Mouse (Mus musculus): ENCODE results near the gene Myo1d. TPM values are rescaled to one million over a fixed set of nuclear protein-coding genes. Genes with fewer than 3 reads are reported as not detected.

The Myo1d gene
- total and polyA plus RNA-seq, 2 experiments from 2014 or later, result 1.8 to 2.5 TPM

- Histone ChIP-seq H3K4me1 (ENCODE audit: insufficient read depth, low read length) (peaks cover 18% of the 10 kb centered on the region), H3K4me3 (ENCODE audit: low read depth, low read length) (no peak overlapping the region), H3K9ac (replicated peaks; ENCODE audit: low read length, poor library complexity, severe bottlenecking) (0 out of 2 replicates have a peak overlapping the region, but pooled peaks have one; percentile 1), H3K9me3 (ENCODE audit: low read length) (no peaks in the 10 kb centered on the region), H3K4me2 (ENCODE audit: low read depth, low read length, poor library complexity, severe bottlenecking) (no peak overlapping the region), H3K27me3 (ENCODE audit: insufficient read depth, low read length) (no peaks in the 10 kb centered on the region), H3K36me3 (ENCODE audit: insufficient read depth, low read length) (no peaks in the 10 kb centered on the region), H3K27ac (ENCODE audit: low read depth, low read length) (peak overlapping the region; percentile 51)
- no peak for DNase-seq (ENCODE audit: low spot score)
- no peak for TF ChIP-seq CTCF (IDR thresholded peaks at IDR 0.05)
- no peak for ATAC-seq (ENCODE audit: low FRiP score)
- 49% methylated on average over 11 of the region's 11 CpGs for WGBS
These were observed 281.3 kb downstream of the Myo1d start for GRCm38 (mm10) chr11:80498328-80499070.

- H3K4me3 ChIP-seq (ENCODE audit: low read depth, low read length), result no peak overlapping the region
- 79% methylated on average over 10 of the region's 10 CpGs for WGBS
- no peak for TF ChIP-seq CTCF (IDR thresholded peaks at IDR 0.05)
- H3K4me1 ChIP-seq (ENCODE audit: insufficient read depth, low read length), result peaks cover 15% of the 10 kb centered on the region; the same call in 1 of the 2 replicates
- no peak for ATAC-seq (ENCODE audit: low FRiP score)
- no peak overlapping the region for H3K4me2 ChIP-seq (ENCODE audit: low read depth, low read length, poor library complexity, severe bottlenecking)
- H3K27me3 ChIP-seq (ENCODE audit: insufficient read depth, low read length), result no peaks in the 10 kb centered on the region
- H3K9me3 ChIP-seq (ENCODE audit: low read length), result no peaks in the 10 kb centered on the region
- H3K36me3 ChIP-seq (ENCODE audit: insufficient read depth, low read length), result no peaks in the 10 kb centered on the region
- no peak overlapping the region for H3K9ac ChIP-seq (replicated peaks; ENCODE audit: low read length, poor library complexity, severe bottlenecking)
- DNase-seq (ENCODE audit: low spot score), result no peak
- H3K27ac ChIP-seq (ENCODE audit: low read depth, low read length), result no peak overlapping the region
These were observed 282.5 kb downstream of the Myo1d start for GRCm38 (mm10) chr11:80497225-80497919.

- no peak for ATAC-seq (ENCODE audit: low FRiP score)
- no peak for DNase-seq (ENCODE audit: low spot score)
- H3K27me3 ChIP-seq (ENCODE audit: insufficient read depth, low read length), result no peaks in the 10 kb centered on the region
- H3K9me3 ChIP-seq (ENCODE audit: low read length), result no peaks in the 10 kb centered on the region
- no peak overlapping the region for H3K4me2 ChIP-seq (ENCODE audit: low read depth, low read length, poor library complexity, severe bottlenecking)
- H3K4me3 ChIP-seq (ENCODE audit: low read depth, low read length), result no peak overlapping the region
- no peak for TF ChIP-seq CTCF (IDR thresholded peaks at IDR 0.05)
- no peak overlapping the region for H3K9ac ChIP-seq (replicated peaks; ENCODE audit: low read length, poor library complexity, severe bottlenecking)
- H3K4me1 ChIP-seq (ENCODE audit: insufficient read depth, low read length), result peaks cover 15% of the 10 kb centered on the region; the same call in 1 of the 2 replicates
- 83% methylated on average over 1 of the region's 1 CpGs for WGBS
- no peaks in the 10 kb centered on the region for H3K36me3 ChIP-seq (ENCODE audit: insufficient read depth, low read length)
- no peak overlapping the region for H3K27ac ChIP-seq (ENCODE audit: low read depth, low read length)
These were observed 283.2 kb downstream of the Myo1d start for GRCm38 (mm10) chr11:80496640-80497039.

- H3K4me1 ChIP-seq (ENCODE audit: insufficient read depth, low read length), result peaks cover 15% of the 10 kb centered on the region; the same call in 1 of the 2 replicates
- no peak for ATAC-seq (ENCODE audit: low FRiP score)
- no peak overlapping the region for H3K27ac ChIP-seq (ENCODE audit: low read depth, low read length)
- H3K27me3 ChIP-seq (ENCODE audit: insufficient read depth, low read length), result no peaks in the 10 kb centered on the region
- no peaks in the 10 kb centered on the region for H3K9me3 ChIP-seq (ENCODE audit: low read length)
- DNase-seq (ENCODE audit: low spot score), result no peak
- no peak overlapping the region for H3K4me3 ChIP-seq (ENCODE audit: low read depth, low read length)
- no peak for TF ChIP-seq CTCF (IDR thresholded peaks at IDR 0.05)
- H3K36me3 ChIP-seq (ENCODE audit: insufficient read depth, low read length), result no peaks in the 10 kb centered on the region
- WGBS, result 88% methylated on average over 6 of the region's 6 CpGs
- H3K4me2 ChIP-seq (ENCODE audit: low read depth, low read length, poor library complexity, severe bottlenecking), result no peak overlapping the region
- no peak overlapping the region for H3K9ac ChIP-seq (replicated peaks; ENCODE audit: low read length, poor library complexity, severe bottlenecking)
These were observed 283.9 kb downstream of the Myo1d start for GRCm38 (mm10) chr11:80495972-80496371.

- H3K27ac ChIP-seq (ENCODE audit: low read depth, low read length), result no peak overlapping the region
- ATAC-seq (ENCODE audit: low FRiP score) (no peak), DNase-seq (ENCODE audit: low spot score) (no peak)
- H3K9me3 ChIP-seq (ENCODE audit: low read length), result no peaks in the 10 kb centered on the region
- no peak overlapping the region for H3K4me3 ChIP-seq (ENCODE audit: low read depth, low read length)
- H3K4me2 ChIP-seq (ENCODE audit: low read depth, low read length, poor library complexity, severe bottlenecking), result no peak overlapping the region
- no peak overlapping the region for H3K9ac ChIP-seq (replicated peaks; ENCODE audit: low read length, poor library complexity, severe bottlenecking)
- no peaks in the 10 kb centered on the region for H3K27me3 ChIP-seq (ENCODE audit: insufficient read depth, low read length)
- H3K4me1 ChIP-seq (ENCODE audit: insufficient read depth, low read length), result peaks cover 17% of the 10 kb centered on the region; the same call in 1 of the 2 replicates
- H3K36me3 ChIP-seq (ENCODE audit: insufficient read depth, low read length), result no peaks in the 10 kb centered on the region
- WGBS, result 47% methylated on average over 9 of the region's 9 CpGs
- no peak for TF ChIP-seq CTCF (IDR thresholded peaks at IDR 0.05)
These were observed 285.0 kb downstream of the Myo1d start for GRCm38 (mm10) chr11:80494852-80495251.

GRCm38 (mm10) chr11:80493186-80493585 lies 286.6 kb downstream of the Myo1d start:
- WGBS, result 93% methylated on average over 5 of the region's 5 CpGs
- Histone ChIP-seq H3K27me3 (ENCODE audit: insufficient read depth, low read length) (no peaks in the 10 kb centered on the region), H3K36me3 (ENCODE audit: insufficient read depth, low read length) (no peaks in the 10 kb centered on the region), H3K9ac (replicated peaks; ENCODE audit: low read length, poor library complexity, severe bottlenecking) (no peak overlapping the region), H3K9me3 (ENCODE audit: low read length) (no peaks in the 10 kb centered on the region), H3K4me3 (ENCODE audit: low read depth, low read length) (no peak overlapping the region), H3K27ac (ENCODE audit: low read depth, low read length) (no peak overlapping the region), H3K4me2 (ENCODE audit: low read depth, low read length, poor library complexity, severe bottlenecking) (no peak overlapping the region), H3K4me1 (ENCODE audit: insufficient read depth, low read length) (peaks cover 8% of the 10 kb centered on the region; the same call in 1 of the 2 replicates)
- TF ChIP-seq CTCF (IDR thresholded peaks at IDR 0.05), result no peak
- DNase-seq (ENCODE audit: low spot score), result no peak
- no peak for ATAC-seq (ENCODE audit: low FRiP score)

Measured in midbrain, postnatal 0 days (tissue).